Mouse (Mus musculus): ENCODE data around the gene Ccnq.

The Ccnq gene

DNA sequence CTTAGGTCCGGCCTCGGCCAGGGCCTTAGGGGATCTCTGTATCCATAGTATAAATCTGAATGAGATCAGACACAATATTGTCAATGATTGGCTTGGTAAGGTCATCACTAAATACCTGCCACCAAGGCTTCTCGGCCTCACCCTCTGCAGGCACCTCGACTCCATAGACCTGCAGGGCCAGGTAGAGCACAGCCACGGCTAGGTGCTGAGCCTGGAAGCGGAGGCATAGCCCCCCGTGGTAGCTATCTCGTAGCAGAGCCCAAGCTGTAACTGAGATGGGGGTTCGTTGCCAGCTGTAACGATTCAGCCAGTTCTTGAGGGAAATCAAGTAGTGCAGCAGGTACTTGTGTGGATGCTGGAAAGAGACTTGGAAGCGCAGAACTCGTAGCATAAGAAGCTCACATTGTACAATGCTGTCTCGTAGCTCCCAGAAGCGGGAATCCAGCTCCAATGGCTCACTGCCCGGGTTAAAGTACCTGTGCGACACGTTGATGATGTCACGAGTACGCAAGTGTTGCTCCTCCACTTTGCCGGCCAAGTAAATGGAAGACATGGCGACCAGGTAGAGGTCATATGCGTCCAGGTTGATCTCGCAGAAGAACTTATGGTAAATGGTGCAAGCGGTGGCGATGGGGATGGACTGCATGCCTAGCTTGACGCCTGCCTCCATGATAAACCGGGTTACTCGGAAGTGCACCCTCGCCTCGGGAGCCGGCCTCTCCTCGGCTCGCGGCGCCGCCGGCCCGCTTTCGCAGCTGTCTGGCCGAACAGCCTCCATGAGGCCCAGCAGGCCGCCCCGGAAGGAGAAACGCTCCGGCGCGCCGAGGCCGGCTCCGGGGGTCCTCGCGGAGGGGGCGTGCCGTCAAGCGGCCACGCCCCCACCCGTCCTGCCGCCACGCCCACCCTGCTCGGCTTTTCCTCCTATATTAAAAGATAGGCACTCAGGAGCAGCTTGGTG lies at the start of gene Ccnq:
Ccnq (minus strand) TSS at position 845 of the 958 bp plus-strand sequence.
- peak; percentile 86 for DNase-seq (ENCODE audit: low spot score)

DNA sequence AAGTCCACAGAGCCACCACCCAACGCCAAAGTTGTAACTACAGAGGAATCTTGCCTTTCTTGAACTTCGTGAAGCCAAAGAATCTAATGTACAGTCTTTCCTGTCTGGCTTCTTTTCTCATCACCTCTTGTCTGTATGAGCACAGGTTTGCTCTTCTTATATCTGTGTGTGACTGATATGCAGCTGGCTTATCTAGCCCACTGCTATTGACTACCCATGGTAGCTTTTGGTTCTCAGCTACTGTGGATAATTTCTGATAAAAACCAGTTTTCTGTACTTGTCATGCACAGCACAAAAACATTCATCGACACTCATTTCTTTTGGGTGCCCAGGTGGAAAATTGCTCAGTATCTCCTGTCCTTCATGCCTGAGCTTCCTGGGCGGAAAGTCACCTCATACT lies 49.6 kb upstream of the Ccnq start:
- DNase-seq (ENCODE audit: low spot score), result no peak

DNA sequence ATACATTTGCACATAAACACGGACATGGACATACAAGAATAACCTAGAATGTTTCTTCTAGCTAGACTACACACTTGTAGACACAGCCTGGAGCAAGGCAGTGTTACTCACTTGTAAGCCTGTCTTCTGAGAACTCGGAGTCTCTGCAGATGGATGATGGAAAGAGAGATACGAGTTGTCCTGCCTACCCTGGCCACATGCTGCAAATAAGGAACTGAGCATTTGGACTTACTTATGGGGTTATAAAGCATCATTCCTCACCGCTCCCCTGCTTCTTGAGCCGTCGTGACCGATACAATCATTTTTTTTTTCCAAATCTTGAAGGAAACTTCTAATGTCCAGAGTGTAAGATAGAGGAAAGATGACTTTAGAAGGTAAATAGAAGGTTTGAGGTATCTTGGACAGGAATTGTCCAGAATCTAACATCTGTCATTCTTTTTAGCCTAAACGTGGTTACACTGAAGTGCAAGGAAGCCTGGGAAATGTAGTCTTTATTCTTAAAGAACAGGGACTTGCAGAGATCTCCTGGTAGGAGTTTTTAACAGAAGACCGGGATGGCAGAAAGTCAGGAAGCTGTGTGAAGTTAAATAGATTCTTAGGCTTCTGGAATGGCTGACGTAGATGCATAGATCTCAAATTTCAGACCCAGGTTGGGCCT lies 44.7 kb upstream of the Ccnq start:
- DNase-seq (ENCODE audit: low spot score), result no peak

DNA sequence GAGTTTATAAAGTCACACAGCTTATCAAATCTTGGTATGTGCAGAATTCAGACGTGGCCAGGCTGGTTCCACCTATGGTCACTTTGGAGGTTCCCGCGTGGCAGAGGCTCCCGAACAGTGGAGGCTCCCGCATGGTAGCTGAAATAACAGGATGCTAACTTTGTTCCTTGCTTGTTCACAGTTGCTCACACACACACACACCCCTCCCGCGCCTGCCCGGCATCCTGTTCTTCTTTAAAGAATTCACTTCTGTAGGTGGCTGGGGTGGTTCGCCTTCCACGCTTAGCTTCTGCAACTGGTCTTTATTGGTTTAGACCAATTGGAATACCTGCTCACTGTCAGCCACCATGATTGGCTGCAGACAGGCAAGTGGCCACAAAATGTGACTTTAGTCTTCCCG lies 41.6 kb upstream of the Ccnq start:
- no peak for DNase-seq (ENCODE audit: low spot score)

DNA sequence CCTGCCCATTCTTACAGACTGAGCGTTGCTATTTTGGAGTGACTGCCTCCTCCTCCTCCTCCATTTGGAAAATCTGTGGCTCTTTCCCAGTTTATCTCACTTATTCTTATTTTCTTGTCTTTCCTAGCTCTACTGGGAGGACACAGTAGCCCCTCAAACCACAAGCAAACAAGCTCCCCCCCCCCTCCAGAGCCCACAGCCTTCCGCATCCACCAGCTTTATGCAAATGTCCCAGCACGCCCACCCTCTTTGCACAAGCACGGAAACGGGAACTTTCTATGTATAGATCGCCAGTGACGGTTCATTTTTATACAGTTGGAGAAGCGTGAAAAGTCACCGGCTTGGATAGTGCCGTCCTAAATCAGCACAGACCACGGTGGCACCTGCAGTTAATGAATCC lies 40.9 kb upstream of the Ccnq start:
- no peak for DNase-seq (ENCODE audit: low spot score)

DNA sequence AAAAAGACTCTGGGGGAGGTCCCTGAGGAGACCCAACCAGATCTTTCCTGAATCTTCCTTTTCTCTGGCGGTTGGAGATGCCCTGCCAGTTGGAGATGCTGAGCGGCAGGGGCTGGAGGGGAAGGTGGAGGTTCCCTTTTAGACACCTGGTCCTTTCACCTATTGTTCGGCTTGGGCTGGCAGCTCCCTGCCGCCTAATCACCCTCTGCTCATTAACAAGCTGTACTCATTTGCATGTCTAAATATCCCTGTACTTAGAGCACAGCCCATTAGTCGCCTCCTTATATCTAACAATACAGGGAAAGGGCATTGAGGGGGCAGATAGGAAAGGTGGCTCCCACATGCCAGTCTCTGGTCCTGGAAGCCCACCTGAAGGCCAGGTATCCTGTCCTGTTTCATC lies 40.5 kb upstream of the Ccnq start:
- DNase-seq (ENCODE audit: low spot score), result no peak

DNA sequence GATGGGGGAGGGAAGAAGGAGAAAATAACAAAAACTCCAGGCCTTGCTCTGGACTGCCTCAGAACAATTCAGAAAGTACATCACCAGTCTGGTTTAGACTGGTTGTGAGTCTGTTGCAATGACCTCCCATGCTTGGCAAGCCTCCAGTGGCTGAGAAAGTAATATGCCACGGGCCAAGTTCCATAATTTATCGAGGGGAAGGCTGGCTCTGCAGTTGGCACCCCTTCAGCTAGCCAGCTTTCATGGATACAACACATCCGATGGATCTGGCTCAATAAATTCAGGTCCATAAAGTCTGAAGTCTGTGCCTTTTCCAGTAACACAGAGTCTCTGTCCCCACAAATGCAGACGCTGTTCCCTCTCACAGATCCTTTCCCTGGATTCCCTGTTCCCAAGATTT lies 40.1 kb upstream of the Ccnq start:
- DNase-seq (ENCODE audit: low spot score), result no peak

DNA sequence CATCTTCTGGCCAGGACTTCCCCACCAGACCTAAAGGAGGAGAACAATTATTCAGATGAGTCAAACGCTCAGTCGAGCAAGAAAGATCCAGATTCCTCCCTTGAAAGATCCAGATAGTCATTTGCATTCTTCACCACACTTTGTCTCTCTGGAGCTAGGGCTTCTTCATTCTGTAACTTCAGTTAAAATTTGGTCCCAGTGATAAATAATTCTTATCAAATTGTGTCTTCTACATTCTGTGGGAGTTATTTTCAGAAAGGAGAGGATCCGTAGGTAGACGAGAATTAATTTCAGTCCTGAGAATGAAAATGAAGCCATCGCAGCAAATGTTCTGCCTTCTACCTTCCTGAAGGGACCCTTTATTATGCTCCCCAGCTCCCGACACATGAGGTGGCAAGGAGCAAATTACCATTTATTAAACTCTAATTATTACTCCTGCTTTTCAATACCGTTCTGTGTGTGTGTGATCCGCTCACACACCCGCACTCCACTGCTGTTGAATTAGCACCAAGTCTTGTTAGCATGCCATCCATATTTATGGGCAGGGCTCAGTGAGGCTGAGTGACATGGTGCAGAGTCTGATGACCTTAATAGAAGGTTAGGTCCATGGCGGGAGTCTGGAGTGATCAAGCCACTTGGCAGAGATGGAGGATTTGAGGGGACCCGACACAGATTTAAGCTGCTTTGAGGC lies 38.0 kb upstream of the Ccnq start:
- no peak for DNase-seq (ENCODE audit: low spot score)

DNA sequence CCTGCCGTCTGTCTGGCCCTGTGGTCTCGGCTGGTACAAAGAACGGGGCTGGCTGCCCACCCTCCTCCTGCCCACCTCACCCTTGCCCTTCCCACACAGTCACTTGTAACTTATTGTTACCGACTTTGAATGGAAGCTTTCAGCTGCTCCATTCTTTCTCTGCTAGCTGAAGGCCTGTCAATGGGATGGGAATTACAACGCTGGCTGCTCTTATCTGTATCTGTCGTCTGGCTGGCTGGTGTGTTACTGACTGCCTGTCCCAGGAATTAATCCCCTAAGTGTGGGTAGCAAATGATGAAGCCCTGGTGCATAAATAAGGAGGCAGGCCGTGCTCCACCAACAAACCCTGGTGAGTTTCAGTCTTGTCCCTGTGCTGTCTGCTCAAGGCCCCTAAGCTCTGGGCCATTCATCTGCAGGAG lies 34.5 kb upstream of the Ccnq start:
- DNase-seq (ENCODE audit: low spot score), result peak; percentile 69

DNA sequence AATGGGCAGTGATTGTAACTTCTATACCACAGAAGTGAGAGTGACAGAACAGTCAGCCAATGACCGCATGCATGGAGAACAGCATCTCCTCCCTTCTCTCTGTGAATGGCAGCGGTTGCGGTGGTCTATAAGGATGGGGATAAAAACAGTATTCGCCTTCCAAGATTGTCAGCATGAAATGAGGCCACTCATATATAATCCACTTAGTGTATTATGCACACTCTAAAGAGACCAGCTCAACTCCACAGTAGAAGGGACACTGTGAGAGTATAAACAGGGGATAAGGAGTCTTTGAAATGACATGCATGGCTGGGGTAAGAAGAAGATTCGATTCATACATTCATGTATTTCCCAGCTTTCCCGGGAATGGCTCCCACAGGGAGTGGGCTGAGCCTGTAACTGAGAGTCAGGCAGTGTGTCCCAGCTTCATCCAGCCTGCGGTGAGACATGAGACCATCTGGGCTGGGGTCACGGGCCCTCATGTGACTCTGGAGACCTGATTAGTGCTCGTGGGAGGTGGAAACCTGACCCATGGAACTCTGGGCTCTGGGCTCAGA lies 31.3 kb upstream of the Ccnq start:
- DNase-seq (ENCODE audit: low spot score), result peak; percentile 26

DNA sequence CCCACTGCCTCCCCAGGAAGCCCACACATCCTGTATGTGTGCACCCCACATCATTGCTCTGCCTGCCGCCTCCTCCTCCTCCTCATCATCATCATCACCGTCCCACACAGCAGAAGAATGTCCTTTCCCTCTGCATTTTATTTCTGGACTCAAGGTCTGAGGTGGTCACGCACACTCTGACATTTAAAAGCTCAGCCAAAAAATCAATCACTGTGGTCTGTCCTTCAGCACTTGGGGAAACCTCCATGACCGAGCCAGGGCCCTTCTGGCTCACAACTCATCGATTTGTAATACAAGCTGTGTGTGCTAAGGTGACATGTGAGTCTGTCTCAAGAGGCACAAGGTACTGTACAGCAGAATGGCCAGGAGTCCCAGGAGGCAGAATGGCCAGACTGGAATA lies 30.8 kb upstream of the Ccnq start:
- DNase-seq (ENCODE audit: low spot score), result no peak

DNA sequence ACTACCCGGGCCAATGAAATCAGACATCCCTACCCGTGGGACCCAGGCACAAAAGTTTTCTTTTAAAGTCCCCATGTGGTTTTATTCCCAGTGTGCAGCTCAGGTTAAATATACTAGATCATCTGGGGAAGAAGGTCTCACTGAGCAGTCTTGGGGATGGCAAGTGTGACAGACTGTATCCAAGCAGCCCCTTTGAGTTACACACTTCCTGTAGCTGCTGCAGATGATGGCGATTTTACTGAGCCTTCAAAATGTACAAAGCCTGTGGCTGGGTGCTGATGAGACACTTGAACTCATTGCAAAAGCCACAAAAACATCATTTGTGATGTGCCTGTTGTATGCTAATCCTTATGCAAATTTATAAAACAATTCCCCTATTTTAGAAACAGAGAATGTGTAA lies 29.0 kb upstream of the Ccnq start:
- DNase-seq (ENCODE audit: low spot score), result no peak

DNA sequence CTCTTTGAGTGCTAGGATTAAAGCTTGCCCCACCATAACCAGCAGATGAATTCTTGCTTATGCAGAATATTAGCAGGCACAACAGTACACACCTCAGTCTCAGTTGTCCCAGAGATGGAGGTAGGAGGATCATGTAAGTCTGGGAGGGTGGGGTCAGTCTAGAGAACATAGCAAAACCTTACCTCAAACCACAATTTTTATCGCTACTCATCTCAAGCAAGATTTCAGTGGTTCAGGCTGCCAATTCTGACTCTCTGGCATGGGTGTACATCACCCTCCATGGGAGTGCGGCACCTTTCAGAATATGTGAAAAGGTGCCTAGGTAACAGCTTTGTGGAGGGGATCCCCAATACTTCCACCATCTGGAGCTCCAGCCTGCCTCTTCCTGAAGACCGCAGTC lies 28.5 kb upstream of the Ccnq start:
- no peak for DNase-seq (ENCODE audit: low spot score)

DNA sequence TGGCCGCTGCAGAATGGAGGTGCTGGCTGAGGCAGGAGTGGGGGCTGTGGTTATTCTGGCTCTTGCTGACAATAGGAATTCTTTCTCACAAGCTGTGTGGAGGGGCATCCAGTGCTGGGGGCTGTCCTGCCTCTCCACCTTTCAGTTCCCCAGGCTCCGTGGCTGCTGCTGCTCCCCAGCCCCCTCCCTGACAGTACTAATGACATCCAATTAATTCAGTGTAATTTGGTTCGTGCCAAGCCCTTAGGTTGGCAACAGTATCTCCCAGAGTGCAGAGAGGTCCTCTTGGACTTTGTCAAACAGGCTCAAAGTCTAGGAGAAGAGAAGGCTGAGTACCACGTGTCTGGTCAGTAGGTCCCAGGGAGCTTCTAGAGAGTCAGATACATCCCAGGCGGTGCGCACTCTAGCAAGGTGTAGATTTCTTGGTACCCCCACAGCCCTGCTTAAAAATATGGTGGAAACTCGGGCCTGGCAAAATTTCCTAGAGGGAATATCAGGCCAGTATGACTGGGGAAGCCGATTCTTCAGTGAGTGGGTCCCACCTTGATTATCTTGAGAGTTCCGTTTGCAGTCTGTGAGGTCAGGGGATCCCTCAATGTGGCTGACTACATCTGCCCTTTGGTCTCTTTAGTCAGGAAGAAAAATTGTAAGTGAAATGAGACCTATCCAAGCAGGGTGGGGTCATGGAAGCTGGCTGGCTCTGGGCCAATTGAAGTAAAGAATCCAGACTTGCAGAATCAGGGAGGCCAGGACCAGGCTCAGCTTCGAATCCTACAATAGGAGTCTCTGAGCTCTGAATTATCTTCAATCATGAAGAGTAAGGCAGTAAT lies 26.5 kb upstream of the Ccnq start:
- DNase-seq (ENCODE audit: low spot score), result no peak

DNA sequence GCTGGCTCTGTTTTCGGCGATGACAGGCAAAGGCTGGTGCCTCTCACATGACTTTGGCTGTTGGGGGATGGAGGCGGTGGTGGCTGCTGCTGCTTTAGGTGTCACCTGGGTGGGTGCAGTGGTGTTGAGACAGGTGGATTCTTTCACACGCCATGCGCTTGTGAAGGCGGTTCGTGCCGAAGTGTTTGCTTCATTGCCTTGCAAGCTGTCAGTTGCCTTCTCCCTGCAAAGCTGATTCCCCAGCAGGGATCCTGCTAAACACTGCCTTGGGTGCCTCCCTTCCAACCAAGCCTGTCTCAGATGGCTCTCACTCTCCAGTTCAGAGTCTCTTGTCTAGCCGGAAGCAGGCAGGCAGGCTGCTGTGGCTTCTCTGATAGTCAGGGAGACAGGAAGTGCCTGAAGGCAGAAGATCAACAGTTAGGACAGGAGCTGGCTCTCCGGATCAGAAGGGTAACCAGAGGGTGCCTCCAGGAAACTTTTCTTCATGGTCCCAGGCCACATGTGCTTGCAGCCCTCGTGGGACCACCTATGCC lies 20.3 kb upstream of the Ccnq start:
- no peak for DNase-seq (ENCODE audit: low spot score)

DNA sequence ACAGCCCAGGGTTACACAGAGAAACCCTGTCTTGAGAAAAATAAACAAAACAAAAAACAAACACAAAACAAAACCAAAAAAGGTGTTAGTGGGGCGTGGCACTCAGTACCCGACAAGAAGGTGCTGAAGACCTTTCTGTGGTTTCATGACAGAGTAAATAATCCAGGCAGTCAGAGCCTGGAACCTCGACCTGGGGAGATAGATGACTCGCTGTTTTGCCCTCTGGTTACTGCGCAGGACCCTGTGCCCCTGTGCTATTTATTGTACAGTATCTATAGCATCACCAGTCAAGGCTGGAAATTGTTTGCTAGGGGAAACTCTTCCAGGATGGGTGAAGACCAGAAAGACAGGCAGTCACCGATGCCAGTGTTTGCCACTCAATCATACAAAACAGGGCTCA lies 18.9 kb upstream of the Ccnq start:
- no peak for DNase-seq (ENCODE audit: low spot score)

DNA sequence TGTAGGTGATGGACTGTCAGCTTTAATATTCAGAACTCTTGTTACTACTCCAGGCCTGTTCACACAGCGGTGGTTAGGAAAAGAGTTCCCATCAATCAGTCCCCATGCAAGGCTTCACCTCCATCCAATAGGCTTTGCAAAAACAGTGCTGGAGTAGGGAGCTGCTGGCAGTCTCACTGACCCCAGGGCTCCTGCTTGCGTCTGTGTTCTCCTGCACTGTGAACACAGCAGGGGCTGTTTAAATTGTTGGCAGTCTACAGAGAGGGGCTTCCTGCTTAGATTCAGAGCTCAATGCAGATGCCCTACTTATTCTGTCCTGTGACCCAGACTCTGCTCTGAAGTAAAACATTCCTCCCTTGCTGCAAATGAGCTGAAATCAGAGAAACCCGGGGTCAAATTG lies 17.2 kb upstream of the Ccnq start:
- no peak for DNase-seq (ENCODE audit: low spot score)

DNA sequence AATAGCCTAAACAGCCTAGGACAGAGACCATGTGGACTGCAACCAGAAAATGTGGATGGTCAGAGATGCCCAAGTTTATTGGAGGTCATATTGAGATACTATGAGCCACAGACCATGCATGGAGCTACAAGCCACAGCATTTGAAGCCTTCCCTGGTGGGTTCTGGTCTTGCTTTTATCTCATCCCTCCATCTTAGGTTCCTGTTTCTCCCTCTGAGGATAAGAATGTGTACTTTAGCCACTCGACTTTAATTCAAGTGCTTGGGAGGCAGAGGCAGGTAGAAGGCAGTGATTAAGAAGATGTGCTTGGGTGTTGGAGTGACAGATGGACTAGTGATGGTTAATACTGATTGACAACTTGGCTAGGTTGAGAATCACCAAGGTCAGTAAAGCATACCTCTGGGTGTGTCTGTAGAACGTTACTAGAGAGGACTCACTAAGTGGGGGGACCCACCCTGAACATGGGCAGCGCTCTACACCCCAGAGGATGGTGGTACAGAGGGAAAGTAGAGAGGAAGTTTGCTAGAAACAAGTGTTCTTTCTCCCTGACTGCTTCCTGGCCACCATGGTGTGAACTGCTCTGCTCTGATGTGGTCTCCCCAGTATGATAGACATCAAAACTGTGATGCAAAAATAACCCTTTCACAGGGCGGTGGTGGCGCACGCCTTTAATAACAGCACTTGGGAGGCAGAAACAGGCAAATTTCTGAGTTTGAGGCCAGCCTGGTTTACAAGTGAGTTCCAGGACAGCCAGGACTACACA lies 14.7 kb upstream of the Ccnq start:
- no peak for DNase-seq (ENCODE audit: low spot score)

DNA sequence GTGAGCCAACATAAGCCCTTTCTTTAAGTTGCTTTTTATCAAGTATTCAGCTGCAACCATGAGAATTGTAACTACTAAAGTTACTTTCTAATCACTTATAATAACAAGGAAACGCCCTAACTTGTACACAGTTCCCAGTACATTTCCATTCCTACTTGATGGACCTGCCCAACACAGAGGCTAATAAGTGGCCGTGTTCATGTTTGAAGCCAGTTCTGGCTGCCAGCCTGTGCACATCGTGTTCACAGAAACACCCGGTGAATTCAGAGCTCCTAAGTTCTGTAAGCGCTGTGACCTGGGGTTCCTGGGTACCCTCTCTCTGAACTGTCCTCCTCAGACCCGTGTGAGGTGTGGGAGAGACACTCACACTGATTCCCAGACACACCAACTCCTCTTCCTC lies 13.3 kb upstream of the Ccnq start:
- DNase-seq (ENCODE audit: low spot score), result no peak

DNA sequence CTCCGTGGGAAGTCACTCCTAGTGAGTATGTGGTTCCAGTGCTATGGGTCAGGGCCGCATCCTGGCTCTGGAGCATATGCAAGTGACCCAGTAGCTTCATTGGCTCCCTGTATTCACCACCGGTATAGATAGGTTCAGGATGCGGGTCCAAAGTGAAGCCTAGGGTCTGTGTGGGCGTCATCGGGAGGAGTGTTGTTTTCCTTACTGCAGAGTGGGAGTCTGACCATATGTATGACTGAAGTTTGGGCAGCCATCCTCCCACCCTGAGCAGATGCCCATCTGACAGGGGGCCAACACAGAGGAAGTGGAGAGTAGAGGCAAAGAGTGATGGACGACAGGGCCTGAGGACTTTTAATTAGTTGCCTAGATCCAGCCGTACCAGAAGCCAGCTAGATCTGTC lies 12.8 kb upstream of the Ccnq start:
- no peak for DNase-seq (ENCODE audit: low spot score)

DNA sequence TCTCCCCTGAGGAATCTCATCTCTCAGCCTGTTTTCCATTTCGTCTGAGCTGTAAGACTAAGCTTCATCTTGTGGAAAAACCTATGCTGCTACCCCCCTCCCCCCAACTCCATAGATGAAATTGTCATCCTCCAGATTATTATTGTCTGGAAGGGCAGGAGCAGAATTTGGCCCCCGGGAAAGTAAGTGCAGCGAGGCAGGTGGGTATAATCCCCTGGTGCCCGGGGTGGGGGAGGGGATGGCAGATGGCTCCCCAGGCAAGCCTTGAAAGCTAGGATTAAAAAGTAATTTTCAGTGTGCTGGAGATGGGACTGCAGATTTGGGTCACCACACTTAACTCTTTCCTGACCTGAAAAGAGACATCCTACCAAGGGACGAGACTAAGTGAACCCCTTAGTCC lies 10.7 kb upstream of the Ccnq start:
- no peak for DNase-seq (ENCODE audit: low spot score)
